Mouse (Mus musculus): ENCODE data around the gene Ak2.

The Ak2 gene

DNA sequence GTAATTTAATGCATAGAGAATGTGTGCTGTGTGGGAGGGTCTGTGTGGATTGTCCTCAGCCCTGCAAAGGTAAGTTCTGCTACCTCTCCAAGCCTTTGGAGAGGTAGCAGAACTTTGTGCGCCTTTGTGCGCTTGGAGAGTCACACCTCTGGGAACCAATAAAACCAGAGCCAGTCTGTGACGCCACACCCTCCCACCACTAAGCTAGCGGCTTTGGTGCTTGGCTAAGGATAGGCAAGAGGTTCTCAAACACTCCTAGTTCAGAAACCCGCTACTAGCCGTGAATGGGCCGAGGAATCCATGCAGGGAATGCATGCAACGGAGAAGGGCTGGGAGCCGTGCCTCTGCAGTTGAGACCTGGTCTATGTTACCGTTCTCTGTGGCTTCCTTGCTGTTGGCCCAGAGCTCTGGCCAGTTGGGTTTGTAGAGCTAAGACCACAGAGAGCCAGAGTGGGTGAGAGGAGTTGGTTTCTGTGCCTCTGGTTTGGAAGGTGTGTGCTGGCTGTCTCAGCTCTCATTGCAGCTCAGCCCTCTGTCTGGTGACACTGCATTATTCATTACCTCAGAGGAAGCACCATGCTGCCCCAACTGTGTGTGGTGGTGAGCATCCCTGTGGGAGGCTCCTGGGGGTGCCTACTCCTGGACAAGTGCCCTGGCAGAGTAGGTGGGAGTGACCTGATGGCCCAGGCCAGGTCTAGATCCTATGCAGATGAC is 21.6 kb downstream of the Ak2 start:
- no peak for DNase-seq

DNA sequence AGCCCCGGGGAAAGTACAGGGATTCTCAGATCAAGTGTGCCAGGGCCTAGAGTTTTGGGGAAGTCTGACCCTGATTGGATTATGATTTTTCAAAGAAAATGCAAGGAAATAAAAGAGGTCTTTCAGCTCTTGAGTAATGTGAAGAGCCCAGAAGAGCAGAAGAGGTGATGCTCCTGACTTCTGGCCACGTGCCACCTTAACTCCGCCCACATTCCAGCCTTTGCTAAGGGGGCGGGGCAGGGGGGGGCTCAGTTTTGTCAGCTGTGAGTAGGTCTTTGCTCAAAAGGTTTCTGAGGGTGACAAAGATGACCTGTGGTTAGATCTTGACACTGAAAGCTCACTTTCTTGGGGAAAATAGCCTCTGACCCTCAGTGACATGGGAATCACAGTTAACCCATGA is 24.6 kb downstream of the Ak2 start:
- no peak for DNase-seq

DNA sequence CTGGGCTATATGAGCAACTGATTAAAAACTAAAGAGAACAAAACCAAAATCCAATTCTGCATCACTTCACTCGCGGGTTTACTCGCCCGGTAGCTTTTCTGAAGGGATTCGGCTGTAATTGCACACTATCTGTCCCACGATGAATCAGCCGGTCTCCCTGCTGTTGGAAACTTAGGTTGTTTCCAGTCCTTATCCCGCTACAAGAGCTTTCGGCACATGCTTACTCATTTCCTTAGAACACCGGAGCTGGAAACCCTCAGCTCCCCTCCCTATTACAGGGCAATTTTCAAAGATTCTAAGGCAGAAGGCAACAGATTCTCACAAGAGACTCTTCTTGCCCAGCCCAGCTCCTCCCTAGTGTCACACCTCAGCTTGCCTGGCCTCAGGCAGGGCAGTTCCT is 25.4 kb downstream of the Ak2 start:
- DNase-seq = no peak

GRCm38 (mm10) chr4:129018788-129019435 is 27.2 kb downstream of the Ak2 start:
- no peak for DNase-seq

DNA sequence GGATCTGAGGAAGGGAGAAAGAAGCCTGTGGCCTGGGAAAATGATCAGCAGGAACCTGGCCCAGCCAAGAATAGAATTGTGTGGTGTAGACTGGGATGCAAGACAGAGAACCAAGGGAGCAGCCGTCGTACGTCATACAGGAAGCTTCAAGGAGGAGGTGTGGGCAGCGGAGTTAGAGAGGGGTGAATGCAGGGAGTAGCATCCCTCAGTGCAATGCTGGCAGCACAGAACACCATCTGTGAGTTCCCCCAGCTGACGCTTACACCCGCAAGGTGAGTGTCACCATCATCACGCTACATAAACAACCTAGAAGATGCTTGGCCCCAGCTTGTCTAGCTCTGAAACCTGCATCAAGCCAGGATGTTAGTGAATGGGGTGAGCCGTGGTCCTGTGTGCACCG is 28.0 kb downstream of the Ak2 start:
- peak; percentile 41 to 45 for DNase-seq

- DNase-seq = peak; percentile 78 to 81
Measured at GRCm38 (mm10) chr4:129020454-129020853, 28.7 kb downstream of the Ak2 start.

DNA sequence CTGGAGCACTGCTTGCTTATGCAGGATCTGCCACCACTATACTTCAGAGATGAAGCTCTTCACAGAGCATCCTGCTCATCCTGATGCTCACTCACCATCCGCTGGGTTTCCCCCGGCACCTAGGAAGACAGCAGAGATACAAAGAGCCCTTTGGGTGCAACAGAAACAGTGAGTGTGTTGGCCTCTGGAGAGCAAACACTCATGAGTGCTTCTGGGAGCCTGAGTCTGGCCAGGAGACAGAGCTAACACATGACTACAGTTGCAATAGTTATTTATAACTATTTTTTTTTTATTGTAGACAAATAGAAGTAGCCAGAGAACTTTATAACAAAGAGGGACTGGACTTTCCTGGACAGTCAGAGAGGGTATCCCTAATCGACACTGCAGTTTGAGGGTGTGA is 29.7 kb downstream of the Ak2 start:
- DNase-seq = no peak

- no peak for DNase-seq
Measured at GRCm38 (mm10) chr4:129021886-129022285, 30.1 kb downstream of the Ak2 start.

- no peak for DNase-seq
Measured at GRCm38 (mm10) chr4:129023884-129024283, 32.1 kb downstream of the Ak2 start.

DNA sequence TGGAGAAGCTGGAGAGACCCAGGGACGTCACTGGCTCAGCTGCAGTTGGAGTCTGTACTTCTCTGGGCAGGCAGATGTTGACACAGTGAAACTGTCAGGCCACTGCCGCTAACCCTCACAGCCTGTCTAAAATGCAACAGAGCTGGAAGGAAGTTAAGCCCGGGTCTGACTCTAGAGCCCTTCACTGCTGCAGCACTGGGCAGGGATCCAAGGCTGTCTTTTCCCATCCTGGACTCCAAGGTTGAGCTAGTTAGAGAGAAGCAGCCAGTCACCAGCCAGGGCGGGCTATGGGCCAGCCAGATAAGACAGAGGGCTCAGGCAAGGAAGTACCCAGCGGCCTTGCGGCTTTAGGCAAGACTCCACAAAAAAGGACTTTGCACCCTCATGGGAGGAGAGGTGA is 33.0 kb downstream of the Ak2 start:
- peak; percentile 62 to 74 for DNase-seq

GRCm38 (mm10) chr4:129025707-129026106 is 33.9 kb downstream of the Ak2 start:
- DNase-seq = no peak

GRCm38 (mm10) chr4:129030746-129031145 is 39.0 kb downstream of the Ak2 start:
- DNase-seq = no peak

- DNase-seq = no peak
Measured at GRCm38 (mm10) chr4:129031408-129031965, 39.7 kb downstream of the Ak2 start.

- no peak for DNase-seq
Measured at GRCm38 (mm10) chr4:129032133-129032962, 40.6 kb downstream of the Ak2 start.

DNA sequence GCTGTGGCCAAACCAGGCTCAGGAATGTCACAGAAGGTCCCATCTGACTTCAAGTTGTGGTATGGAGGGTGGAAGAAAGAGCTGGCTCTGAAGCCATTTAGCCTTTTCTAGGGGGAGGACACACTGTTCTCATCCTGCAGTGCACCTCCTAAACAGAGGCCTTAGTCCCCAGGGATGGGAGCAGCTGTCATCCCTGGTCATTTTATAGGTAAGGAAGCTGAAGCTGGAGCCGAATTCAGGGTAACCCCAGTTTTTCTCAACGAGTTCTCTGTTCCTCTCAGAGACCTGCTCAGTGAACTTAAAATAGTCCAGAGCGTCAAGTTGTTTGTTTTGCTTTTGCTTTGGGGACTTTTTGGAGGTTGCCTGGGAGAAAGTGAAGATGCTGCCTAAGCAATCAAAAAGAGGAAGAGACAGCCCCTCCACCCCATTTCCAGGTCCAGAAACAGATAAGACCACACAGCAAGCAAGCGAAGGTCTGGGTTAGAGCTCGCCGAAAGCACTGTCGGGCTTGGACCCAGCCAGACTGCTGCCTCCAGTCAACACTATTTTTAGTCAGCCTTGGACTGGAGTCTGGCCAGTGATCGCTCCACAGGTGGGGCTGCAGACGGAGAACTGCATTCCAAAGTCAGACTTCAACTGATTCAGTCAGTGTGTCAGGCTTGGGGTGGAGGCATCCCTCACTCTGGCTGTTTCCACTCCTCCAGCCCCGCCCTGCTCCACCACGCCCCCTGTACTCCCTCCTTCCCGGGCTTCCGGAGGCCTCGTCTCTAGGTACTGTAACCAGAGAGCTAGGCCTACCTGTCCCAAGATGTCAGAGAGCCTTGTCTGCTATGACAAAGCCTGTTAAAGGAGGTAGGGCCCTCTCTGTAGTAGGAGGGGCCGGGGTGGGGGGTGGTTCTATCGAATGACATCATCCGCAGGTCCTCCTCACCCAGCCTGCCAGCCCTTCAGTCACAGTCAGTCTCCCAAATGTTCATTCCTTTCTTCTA is 41.5 kb downstream of the Ak2 start:
- DNase-seq = peak; percentile 83 to 87

GRCm38 (mm10) chr4:129034224-129034623 is 42.5 kb downstream of the Ak2 start:
- DNase-seq = no peak

DNA sequence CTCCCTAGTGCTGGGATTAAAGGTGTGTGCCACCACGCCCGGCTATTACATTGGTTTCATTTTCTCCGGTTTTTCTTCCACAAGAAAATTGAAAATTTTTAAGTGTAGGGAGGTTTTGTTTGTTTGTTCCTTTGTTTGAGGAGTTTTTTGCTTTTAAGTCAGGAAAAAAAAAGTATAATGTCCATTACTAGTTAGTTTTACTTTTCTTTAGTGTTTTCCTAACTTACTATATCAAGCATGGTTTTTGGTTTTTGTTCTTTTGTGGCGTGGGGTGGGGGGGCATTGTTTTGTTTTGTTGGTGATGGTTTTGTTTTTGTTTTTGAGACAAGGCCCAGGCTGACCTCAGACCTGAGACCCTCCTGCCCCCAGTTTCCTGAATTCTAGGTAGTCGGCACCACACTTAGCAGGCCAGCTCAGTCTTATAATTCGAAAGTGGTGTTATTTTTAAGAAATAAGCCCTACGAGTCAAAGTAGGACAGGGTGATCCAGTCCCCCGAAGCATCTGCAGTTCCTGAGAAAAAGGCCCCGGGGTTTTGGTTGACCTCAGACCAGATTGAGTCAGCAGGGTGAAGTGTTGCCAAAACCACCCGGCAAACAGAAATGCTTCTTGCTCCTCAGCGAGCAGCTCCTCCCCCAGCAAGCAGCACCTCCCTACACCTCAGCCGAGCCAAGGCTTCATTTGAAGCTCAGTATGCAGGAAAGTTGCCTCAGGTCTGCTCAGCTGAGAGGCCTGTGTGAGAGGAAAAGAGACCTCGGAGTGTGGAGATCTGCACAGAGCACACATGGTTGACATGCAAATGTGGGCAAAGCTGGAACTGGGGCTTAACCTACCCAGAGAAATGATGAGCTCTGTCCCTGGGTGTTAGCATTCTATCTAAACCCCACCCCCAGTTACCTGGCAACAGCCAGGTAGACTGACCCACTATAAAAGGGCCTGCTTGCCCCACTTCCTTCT is 43.2 kb downstream of the Ak2 start:
- peak; percentile 62 to 72 for DNase-seq

- DNase-seq = no peak
Measured at GRCm38 (mm10) chr4:129035851-129036445, 44.2 kb downstream of the Ak2 start.

GRCm38 (mm10) chr4:129047721-129048421 is 56.1 kb downstream of the Ak2 start:
- peak; percentile 20 to 40 for DNase-seq

Data from cerebellum, postnatal 25 days (tissue).